Mouse (Mus musculus): Measurements from ENCODE around the gene Mast1. TPM values are rescaled to one million over a fixed set of nuclear protein-coding genes. Genes with fewer than 3 reads are reported as not detected.

Gene Mast1
- polyA plus RNA-seq, 1 experiment from 2014 or later: 1.2 TPM

DNA sequence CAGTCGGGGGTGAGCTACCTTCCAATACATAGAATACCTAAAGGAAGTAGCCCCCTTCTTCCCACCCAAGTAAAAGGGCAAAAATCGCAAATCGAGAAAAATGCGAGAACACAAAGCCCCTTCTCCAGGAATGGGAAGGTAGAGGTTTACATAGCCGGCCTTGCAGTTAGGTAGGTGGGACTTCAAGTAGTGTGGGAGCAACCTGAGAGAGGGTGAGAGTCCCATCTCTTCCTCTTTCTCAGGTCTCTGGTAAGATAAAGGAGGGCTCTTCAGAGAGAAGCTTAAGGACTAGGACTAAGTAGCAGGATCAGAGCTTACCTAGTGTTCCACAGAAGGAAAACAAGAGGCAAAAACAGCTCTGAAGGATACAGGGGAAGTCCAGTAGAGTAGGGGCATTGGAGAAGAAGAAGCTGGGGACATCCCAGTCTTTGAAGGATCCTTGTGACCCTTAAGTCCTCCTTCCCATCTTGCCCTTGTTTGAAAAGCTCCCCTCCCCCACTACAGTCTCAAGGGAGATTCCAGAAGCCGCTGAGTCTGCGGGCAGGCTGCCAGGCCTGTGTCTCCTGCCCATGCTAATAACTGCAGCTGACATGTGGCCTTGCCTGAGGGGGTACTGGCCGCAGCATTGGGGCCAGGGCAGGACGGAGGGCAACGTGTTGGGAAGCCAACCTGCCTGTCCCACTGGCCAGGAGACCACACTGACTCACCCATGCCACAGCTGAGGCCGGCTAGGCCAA lies 43.6 kb upstream of the Mast1 start:
- Histone ChIP-seq H3K4me3 (ENCODE audit: low read length) (peak overlapping the region; percentile 76), H3K27me3 (replicated peaks; ENCODE audit: control insufficient read depth, insufficient read depth, low read length) (no peaks in the 10 kb centered on the region), H3K36me3 (ENCODE audit: control insufficient read depth, insufficient read depth, low read length) (no peaks in the 10 kb centered on the region), H3K9me3 (ENCODE audit: control insufficient read depth, low read length) (no peaks in the 10 kb centered on the region), H3K9ac (ENCODE audit: low read depth, low read length) (peak overlapping the region; percentile 87), H3K27ac (ENCODE audit: low read length) (peak overlapping the region; percentile 98), H3K4me2 (ENCODE audit: low read depth, low read length) (peak overlapping the region; percentile 97; the same call in 1 of the 2 replicates), H3K4me1 (ENCODE audit: control insufficient read depth, insufficient read depth, low read length) (peaks cover 66% of the 10 kb centered on the region)
- WGBS: 23% methylated on average over 11 of the region's 11 CpGs
- ATAC-seq: no peak

DNA sequence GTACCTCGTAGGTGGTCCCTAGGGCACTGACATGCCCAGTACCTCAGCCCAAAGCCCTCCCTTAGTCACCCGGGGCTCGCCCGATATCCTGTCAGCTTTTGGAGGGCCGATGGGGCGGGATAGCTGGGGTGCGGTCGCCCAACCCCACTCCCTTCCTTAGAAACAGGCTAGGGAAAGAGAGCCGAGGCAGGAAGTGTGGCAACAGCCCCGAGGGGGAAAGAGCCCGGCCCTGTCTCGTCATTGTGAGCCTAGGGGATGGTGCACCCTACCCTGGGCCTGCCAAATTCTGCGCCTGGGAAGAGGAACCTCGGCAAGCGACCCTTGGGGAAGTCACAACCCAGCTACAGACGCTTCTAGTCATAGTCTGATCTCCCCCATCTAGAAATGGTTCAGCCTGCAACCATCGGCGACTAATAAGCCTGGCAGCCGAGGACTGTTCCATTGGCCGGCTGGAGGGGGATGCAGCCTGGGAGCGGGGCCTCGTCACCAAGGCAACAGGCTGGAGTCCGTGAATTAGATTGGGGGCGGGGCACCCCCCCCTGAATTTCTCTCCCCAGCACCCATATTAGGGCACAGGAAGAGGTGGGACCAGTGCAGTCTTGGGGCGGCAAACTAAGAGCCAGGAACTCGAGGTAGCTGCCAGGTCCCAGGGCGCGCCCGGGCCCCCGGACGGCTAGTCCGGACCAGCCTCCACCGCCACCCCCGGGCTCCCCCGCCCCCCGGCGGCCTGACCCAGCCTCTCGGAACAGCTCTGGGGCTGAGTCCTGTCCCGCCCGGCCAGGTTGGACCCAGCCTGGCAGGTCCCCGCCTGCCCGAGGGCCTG lies 42.7 kb upstream of the Mast1 start:
- no peaks in the 10 kb centered on the region for H3K27me3 ChIP-seq (replicated peaks; ENCODE audit: control insufficient read depth, insufficient read depth, low read length)
- peaks cover 66% of the 10 kb centered on the region for H3K4me1 ChIP-seq (ENCODE audit: control insufficient read depth, insufficient read depth, low read length)
- H3K4me2 ChIP-seq (ENCODE audit: low read depth, low read length): peak overlapping the region; percentile 97
- H3K9me3 ChIP-seq (ENCODE audit: control insufficient read depth, low read length): no peaks in the 10 kb centered on the region
- no peaks in the 10 kb centered on the region for H3K36me3 ChIP-seq (ENCODE audit: control insufficient read depth, insufficient read depth, low read length)
- peak; percentile 49 for ATAC-seq
- peak overlapping the region; percentile 76 for H3K4me3 ChIP-seq (ENCODE audit: low read length)
- H3K9ac ChIP-seq (ENCODE audit: low read depth, low read length): peak overlapping the region; percentile 87
- H3K27ac ChIP-seq (ENCODE audit: low read length): peak overlapping the region; percentile 98
- under 1% methylated on average over 42 of the region's 42 CpGs for WGBS

- ATAC-seq: peak; percentile 57
- Histone ChIP-seq H3K9ac (ENCODE audit: low read depth, low read length) (peak within 1 kb of the TSS; percentile 87), H3K4me2 (ENCODE audit: low read depth, low read length) (peak within 1 kb of the TSS; percentile 97), H3K4me1 (ENCODE audit: control insufficient read depth, insufficient read depth, low read length) (peaks cover 53% of the 10 kb centered on the region), H3K9me3 (ENCODE audit: control insufficient read depth, low read length) (no peaks in the 10 kb centered on the region), H3K4me3 (ENCODE audit: low read length) (peak within 1 kb of the TSS; percentile 76), H3K27ac (ENCODE audit: low read length) (peak within 1 kb of the TSS; percentile 98), H3K36me3 (ENCODE audit: control insufficient read depth, insufficient read depth, low read length) (no peaks in the 10 kb centered on the region), H3K27me3 (replicated peaks; ENCODE audit: control insufficient read depth, insufficient read depth, low read length) (no peaks in the 10 kb centered on the region)
- WGBS: 0% methylated on average over 63 of the region's 63 CpGs
Measured at GRCm38 (mm10) chr8:84978248-84978940, 41.2 kb upstream of the Mast1 start, which contains the start of gene Junb. TSS of gene Junb (minus strand) at chr8:84978718.

- H3K27ac ChIP-seq (ENCODE audit: low read length): peak overlapping the region; percentile 98
- H3K9me3 ChIP-seq (ENCODE audit: control insufficient read depth, low read length): no peaks in the 10 kb centered on the region
- under 1% methylated on average over 70 of the region's 70 CpGs for WGBS
- H3K4me2 ChIP-seq (ENCODE audit: low read depth, low read length): peak overlapping the region; percentile 97
- no peaks in the 10 kb centered on the region for H3K36me3 ChIP-seq (ENCODE audit: control insufficient read depth, insufficient read depth, low read length)
- no peak for ATAC-seq
- peak overlapping the region; percentile 87 for H3K9ac ChIP-seq (ENCODE audit: low read depth, low read length)
- H3K4me1 ChIP-seq (ENCODE audit: control insufficient read depth, insufficient read depth, low read length): peaks cover 53% of the 10 kb centered on the region
- no peaks in the 10 kb centered on the region for H3K27me3 ChIP-seq (replicated peaks; ENCODE audit: control insufficient read depth, insufficient read depth, low read length)
- peak overlapping the region; percentile 76 for H3K4me3 ChIP-seq (ENCODE audit: low read length)
Measured at GRCm38 (mm10) chr8:84977435-84978247, 40.5 kb upstream of the Mast1 start.

DNA sequence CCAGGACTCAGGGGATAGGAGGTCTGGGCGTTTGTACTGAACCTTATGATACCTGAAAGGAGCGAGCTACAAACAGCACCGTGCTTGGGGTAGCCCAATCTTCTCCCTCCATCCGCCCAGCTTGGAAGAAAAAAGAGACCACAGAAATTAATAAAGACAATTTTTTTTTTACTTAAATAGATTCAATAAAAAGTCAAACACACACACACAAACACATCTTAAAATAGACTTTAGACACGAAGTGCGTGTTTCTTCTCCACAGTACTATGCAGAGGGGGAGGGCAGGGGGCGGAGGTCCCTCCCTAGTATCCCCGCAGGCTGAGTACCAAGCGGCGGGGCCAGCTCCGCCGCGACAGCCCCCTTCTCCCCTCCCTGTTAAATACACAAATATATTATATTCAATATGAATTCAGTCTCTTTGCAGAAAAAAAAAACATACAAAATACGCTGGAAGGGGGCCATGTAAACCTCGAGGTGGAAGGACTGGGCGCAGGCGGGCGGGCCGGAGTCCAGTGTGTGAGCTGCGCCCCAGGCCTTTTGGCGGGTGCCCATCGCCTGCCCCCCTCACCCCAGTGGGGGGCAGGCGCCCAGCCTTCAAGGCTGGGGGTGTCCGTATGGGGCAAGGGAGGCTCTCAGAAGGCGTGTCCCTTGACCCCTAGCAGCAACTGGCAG lies 39.7 kb upstream of the Mast1 start:
- H3K27me3 ChIP-seq (replicated peaks; ENCODE audit: control insufficient read depth, insufficient read depth, low read length): no peaks in the 10 kb centered on the region
- no peak for ATAC-seq
- peak overlapping the region; percentile 97 for H3K4me2 ChIP-seq (ENCODE audit: low read depth, low read length)
- peak overlapping the region; percentile 98 for H3K27ac ChIP-seq (ENCODE audit: low read length)
- H3K4me1 ChIP-seq (ENCODE audit: control insufficient read depth, insufficient read depth, low read length): peaks cover 46% of the 10 kb centered on the region
- whole genome bisulfite sequencing: 2% methylated on average over 25 of the region's 25 CpGs
- no peaks in the 10 kb centered on the region for H3K36me3 ChIP-seq (ENCODE audit: control insufficient read depth, insufficient read depth, low read length)
- peak overlapping the region; percentile 76 for H3K4me3 ChIP-seq (ENCODE audit: low read length)
- H3K9ac ChIP-seq (ENCODE audit: low read depth, low read length): peak overlapping the region; percentile 87
- H3K9me3 ChIP-seq (ENCODE audit: control insufficient read depth, low read length): no peaks in the 10 kb centered on the region

DNA sequence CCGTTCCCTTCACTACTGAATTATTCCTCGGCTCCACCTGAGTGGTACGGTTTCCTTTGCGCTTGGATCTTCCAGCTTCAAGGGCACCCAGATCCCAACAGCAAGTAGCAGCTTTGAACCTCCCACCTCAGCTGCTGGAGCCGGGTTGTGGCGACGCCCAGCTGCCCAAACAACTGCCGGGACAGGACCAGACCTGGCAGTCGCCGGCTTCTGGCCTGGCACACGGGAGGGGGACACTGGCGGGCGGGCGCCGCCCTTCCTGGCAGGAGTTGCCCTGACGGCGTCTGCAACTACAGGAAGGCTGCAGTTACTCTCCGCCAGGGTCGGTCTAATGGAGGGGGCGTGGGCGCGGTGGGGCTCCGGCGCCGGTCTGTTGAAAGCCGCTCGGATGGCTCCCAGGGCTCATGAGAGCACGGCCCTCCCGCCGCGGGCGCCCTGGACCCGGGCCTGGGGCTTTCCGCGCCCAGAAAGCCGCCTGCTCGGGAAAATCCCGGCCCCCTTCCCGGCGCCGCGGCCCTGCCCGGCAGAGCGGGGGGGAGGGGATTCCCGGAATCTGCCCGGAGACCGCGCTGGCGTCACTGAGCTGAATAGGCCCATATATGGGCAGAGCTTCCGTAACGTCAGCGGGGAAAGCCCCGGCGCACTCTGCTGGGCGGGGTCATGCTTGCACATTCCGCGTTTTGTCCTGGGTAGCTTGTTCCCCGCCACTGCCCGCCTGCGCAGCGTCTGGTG lies 39.0 kb upstream of the Mast1 start:
- peak; percentile 67 for ATAC-seq
- H3K9ac ChIP-seq (ENCODE audit: low read depth, low read length): peak overlapping the region; percentile 87
- no peaks in the 10 kb centered on the region for H3K36me3 ChIP-seq (ENCODE audit: control insufficient read depth, insufficient read depth, low read length)
- no peaks in the 10 kb centered on the region for H3K27me3 ChIP-seq (replicated peaks; ENCODE audit: control insufficient read depth, insufficient read depth, low read length)
- H3K4me1 ChIP-seq (ENCODE audit: control insufficient read depth, insufficient read depth, low read length): peaks cover 40% of the 10 kb centered on the region
- H3K9me3 ChIP-seq (ENCODE audit: control insufficient read depth, low read length): no peaks in the 10 kb centered on the region
- peak overlapping the region; percentile 98 for H3K27ac ChIP-seq (ENCODE audit: low read length)
- peak overlapping the region; percentile 97 for H3K4me2 ChIP-seq (ENCODE audit: low read depth, low read length)
- WGBS: under 1% methylated on average over 61 of the region's 61 CpGs
- H3K4me3 ChIP-seq (ENCODE audit: low read length): peak overlapping the region; percentile 76

- peaks cover 41% of the 10 kb centered on the region for H3K4me1 ChIP-seq (ENCODE audit: control insufficient read depth, insufficient read depth, low read length)
- peak overlapping the region; percentile 98 for H3K27ac ChIP-seq (ENCODE audit: low read length)
- no peaks in the 10 kb centered on the region for H3K36me3 ChIP-seq (ENCODE audit: control insufficient read depth, insufficient read depth, low read length)
- H3K27me3 ChIP-seq (replicated peaks; ENCODE audit: control insufficient read depth, insufficient read depth, low read length): no peaks in the 10 kb centered on the region
- H3K9me3 ChIP-seq (ENCODE audit: control insufficient read depth, low read length): no peaks in the 10 kb centered on the region
- WGBS: 30% methylated on average over 7 of the region's 7 CpGs
- no peak for ATAC-seq
- peak overlapping the region; percentile 97 for H3K4me2 ChIP-seq (ENCODE audit: low read depth, low read length)
- H3K4me3 ChIP-seq (ENCODE audit: low read length): peak overlapping the region; percentile 76
- H3K9ac ChIP-seq (ENCODE audit: low read depth, low read length): peak overlapping the region; percentile 87; the same call in 1 of the 2 replicates
Measured at GRCm38 (mm10) chr8:84975434-84975833, 38.3 kb upstream of the Mast1 start.
